Mouse (Mus musculus) kidney, embryonic 15.5 days (tissue): ENCODE measurements around the gene Togaram2. TPM values are rescaled to one million over a fixed set of nuclear protein-coding genes. Genes with fewer than 3 reads are reported as not detected.

Source experiments
- ATAC-seq: fragments of 200-750 bp; cut with Nextera tagmentation; replicated peaks from 2 replicates; pipeline ENCODE4 v1.8.0; 2017; ENCODE audit warnings: moderate TSS enrichment; ENCODE audit not compliant: low FRiP score
- H3K27ac ChIP-seq: fragments of 300-500 bp; sonication (generic); 2 replicates; pipeline ENCODE4 v1.5.1; 2015; ENCODE audit warnings: mild to moderate bottlenecking, inconsistent platforms
- H3K27me3 ChIP-seq: fragments of 300-500 bp; sonication (generic); 2 replicates; pipeline ENCODE4 v1.6.1; 2015; ENCODE audit warnings: inconsistent platforms
- H3K36me3 ChIP-seq: fragments of 300-500 bp; sonication (generic); 2 replicates; pipeline ENCODE4 v1.6.1; 2015; ENCODE audit warnings: inconsistent platforms
- H3K4me1 ChIP-seq: fragments of 300-500 bp; sonication (generic); 2 replicates; pipeline ENCODE4 v1.6.1; 2015; ENCODE audit warnings: inconsistent platforms
- H3K4me2 ChIP-seq: fragments of 300-500 bp; sonication (generic); 2 replicates; pipeline ENCODE4 v1.6.1; 2015; ENCODE audit warnings: moderate library complexity, mild to moderate bottlenecking, inconsistent platforms
- H3K4me3 ChIP-seq: fragments of 300-500 bp; sonication (generic); replicated peaks from 2 replicates; pipeline ENCODE4 v1.5.1; 2015; ENCODE audit warnings: mild to moderate bottlenecking, inconsistent platforms
- H3K9ac ChIP-seq: fragments of 300-500 bp; sonication (generic); 2 replicates; pipeline ENCODE4 v1.6.1; 2015; ENCODE audit warnings: mild to moderate bottlenecking, inconsistent platforms
- H3K9me3 ChIP-seq: fragments of 300-500 bp; sonication (generic); replicated peaks from 2 replicates; pipeline ENCODE4 v1.6.1; 2016; ENCODE audit warnings: inconsistent platforms
- WGBS: fragments of 180-500 bp; shearing (Covaris S2); methylation state at CpG from one replicate; pipeline ENCODE4 v1.1.7; 2015; ENCODE audit warnings: mixed read lengths; 5-methylcytosine and 5-hydroxymethylcytosine counted together
- polyA plus RNA-seq: library from polyadenylated mRNA; unstranded; fragments of >200 nt; fragmentation: Nextera tagmentation; extraction: Ambion mirVana; gene quantifications from 2 replicates; pipeline ENCODE4 v1.2.1, GENCODE M21; 2015

The Togaram2 gene
- polyA plus RNA-seq, 1 experiment from 2014 or later, result 0.18 TPM

DNA sequence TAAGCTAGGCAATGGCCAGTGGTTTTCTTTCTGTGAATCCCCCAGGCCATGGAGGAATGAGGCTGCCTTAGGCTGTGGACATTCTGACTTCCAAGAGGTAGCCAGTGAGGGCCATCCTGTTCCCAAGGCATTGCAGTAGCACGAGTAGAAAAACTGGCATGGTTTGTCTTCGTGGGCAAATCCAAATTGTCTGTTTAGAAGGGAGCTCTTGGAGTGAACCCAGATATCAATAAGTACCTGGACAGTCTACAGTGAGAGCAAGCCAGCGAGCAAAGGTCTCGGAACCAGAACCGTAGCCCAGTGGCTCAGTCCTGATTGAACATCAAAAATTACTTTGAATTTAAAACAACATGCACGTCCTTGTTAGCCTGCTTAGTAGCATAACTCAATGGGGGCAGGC lies 10.2 kb downstream of the Togaram2 start:
- Histone ChIP-seq H3K4me3 (no peak overlapping the region), H3K27me3 (no peaks in the 10 kb centered on the region), H3K27ac (no peak overlapping the region), H3K9ac (no peak overlapping the region), H3K36me3 (no peaks in the 10 kb centered on the region), H3K4me1 (peaks cover 4% of the 10 kb centered on the region; the same call in 1 of the 2 replicates), H3K4me2 (no peak overlapping the region), H3K9me3 (no peaks in the 10 kb centered on the region)
- ATAC-seq, result no peak
- 92% methylated on average over 6 of the region's 6 CpGs for WGBS

DNA sequence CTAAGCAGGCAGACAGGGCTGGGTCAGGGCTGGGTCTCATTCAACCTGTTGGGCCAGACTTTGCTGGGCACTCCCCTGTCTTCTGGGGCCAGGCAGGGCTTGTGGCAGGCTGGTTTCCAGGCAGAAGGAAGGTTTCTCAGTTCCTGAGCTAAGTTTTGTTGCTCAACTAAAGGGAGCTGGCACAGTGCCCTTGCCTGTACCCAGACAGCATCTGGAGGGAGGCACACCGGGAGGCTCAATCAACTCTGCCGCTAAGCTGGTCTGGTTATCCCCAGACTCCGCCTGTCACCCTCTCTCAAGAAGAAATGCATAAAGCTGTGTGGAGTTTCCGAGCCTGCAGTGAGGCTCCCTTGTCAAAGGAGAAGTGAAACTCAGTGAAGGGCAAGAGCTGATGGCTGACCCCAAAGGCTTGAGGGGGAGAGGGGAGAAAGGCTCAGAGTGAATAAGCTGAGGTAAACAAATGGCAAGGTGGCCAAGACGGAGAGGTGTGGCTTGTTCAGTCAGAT lies 11.1 kb downstream of the Togaram2 start:
- no peak for ATAC-seq
- no peaks in the 10 kb centered on the region for H3K27me3 ChIP-seq
- peaks cover 4% of the 10 kb centered on the region; the same call in 1 of the 2 replicates for H3K4me1 ChIP-seq
- H3K4me3 ChIP-seq, result no peak overlapping the region
- 59% methylated on average over 5 of the region's 5 CpGs for WGBS
- no peak overlapping the region for H3K4me2 ChIP-seq
- no peaks in the 10 kb centered on the region for H3K9me3 ChIP-seq
- H3K9ac ChIP-seq, result no peak overlapping the region
- no peaks in the 10 kb centered on the region for H3K36me3 ChIP-seq
- no peak overlapping the region for H3K27ac ChIP-seq

DNA sequence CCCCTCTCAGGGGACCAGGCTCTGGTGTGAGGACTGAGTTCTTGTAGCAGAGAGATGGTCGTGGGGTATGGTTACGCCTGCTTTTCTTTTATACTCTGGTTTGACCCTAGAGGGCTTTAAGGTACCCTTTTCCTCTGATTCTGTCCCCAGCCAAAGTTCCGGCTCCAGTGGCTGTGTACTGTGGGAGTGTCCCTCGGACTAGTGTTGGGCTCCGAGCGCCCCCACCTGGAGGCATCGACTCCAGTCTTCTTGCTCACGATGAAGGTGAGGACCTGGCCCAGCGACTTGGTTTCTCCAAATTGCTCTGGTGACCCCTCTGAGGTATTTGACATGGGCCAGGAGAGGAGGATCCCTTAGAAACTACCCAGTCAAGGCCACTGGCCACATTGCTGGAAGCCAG lies 14.4 kb downstream of the Togaram2 start:
- no peaks in the 10 kb centered on the region for H3K9me3 ChIP-seq

DNA sequence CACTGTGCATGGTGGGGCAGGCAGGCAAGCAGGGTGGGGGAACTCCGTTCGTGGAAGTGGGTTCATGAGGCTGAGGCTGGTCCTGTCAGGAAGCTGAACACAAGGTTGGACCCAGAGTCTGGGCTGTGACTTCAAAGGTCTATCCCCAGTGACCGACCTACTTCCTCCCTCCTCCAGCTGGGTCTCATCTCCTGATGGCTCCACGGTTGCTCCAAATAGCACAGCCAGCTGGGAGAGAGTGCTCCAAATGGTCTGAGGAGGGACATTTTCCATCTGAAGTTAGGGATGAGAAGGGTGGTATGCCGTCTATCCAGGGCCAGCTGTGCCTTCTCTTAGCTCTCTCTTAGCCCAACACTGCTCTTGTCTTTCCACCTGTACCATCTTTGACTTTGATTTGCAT lies 16.8 kb downstream of the Togaram2 start:
- peak; percentile 76 for ATAC-seq
- no peak overlapping the region for H3K9ac ChIP-seq
- no peaks in the 10 kb centered on the region for H3K9me3 ChIP-seq
- H3K4me2 ChIP-seq, result no peak overlapping the region
- H3K4me1 ChIP-seq, result peaks cover 28% of the 10 kb centered on the region
- no peak overlapping the region for H3K4me3 ChIP-seq
- no peaks in the 10 kb centered on the region for H3K36me3 ChIP-seq
- no peak overlapping the region for H3K27ac ChIP-seq
- WGBS, result 34% methylated on average over 5 of the region's 5 CpGs
- H3K27me3 ChIP-seq, result no peaks in the 10 kb centered on the region

More for the DNA sequence above, 14.4 kb downstream of the Togaram2 start:
- no peak overlapping the region for H3K4me3 ChIP-seq
- no peak overlapping the region for H3K27ac ChIP-seq
- peaks cover 20% of the 10 kb centered on the region for H3K4me1 ChIP-seq
- 64% methylated on average over 9 of the region's 9 CpGs for WGBS
- ATAC-seq, result no peak
- H3K4me2 ChIP-seq, result no peak overlapping the region
- no peaks in the 10 kb centered on the region for H3K27me3 ChIP-seq
- H3K36me3 ChIP-seq, result no peaks in the 10 kb centered on the region
- no peak overlapping the region for H3K9ac ChIP-seq

DNA sequence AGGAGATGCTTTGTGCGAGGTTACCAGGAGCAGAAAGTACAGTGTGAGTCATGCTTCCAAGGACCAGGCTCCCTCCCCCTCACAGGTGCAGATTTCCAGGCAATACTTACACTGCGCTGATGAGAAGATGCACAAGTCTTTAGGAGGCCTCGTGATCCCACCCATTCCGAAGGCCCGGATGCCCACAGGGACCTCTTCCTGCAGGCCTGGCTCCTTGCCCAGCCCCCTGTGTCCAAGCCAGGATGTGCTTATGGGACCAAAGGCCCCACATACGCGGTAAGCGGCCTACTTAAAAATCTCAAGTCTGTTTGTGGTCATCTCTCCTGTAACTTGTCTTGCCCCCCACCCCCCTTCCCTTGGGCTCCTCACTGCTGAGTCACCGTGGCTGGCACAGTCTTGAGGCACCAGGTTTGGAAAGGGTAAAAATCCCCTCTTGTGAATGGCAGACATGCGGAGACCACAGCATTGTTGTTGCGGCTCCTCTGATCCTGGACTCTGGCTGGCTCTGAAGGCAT lies 18.4 kb downstream of the Togaram2 start:
- Histone ChIP-seq H3K27me3 (no peaks in the 10 kb centered on the region), H3K9ac (no peak overlapping the region), H3K4me1 (peaks cover 38% of the 10 kb centered on the region), H3K27ac (no peak overlapping the region), H3K4me2 (no peak overlapping the region), H3K4me3 (no peak overlapping the region), H3K9me3 (no peaks in the 10 kb centered on the region), H3K36me3 (no peaks in the 10 kb centered on the region)
- WGBS, result 70% methylated on average over 11 of the region's 11 CpGs
- ATAC-seq, result no peak

DNA sequence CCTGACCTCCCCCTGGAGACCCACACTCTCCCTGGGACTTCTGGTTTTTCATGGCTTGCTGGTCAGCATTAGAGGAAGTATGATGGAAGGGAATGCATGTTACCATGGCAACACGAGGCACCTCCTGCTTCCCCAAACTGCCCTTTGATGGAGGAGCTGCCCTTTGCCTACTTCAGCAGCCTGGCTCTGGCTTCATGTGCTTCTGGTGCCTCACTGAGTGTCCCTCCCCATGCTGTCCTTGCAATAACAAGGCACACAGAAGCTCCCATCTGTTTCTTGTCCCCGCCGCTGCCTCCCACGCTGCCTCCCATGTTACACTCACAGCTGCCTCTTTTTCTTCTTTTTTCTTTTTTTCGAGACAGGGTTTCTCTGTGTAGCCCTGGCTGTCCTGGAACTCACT lies 20.3 kb downstream of the Togaram2 start:
- H3K36me3 ChIP-seq, result no peaks in the 10 kb centered on the region
- ATAC-seq, result peak; percentile 35; the same call in 1 of the 2 replicates
- no peak overlapping the region for H3K4me2 ChIP-seq
- H3K4me1 ChIP-seq, result peaks cover 42% of the 10 kb centered on the region
- H3K27me3 ChIP-seq, result no peaks in the 10 kb centered on the region
- no peak overlapping the region for H3K9ac ChIP-seq
- H3K9me3 ChIP-seq, result no peaks in the 10 kb centered on the region
- no peak overlapping the region for H3K4me3 ChIP-seq
- no peak overlapping the region; the same call in none of the 2 replicates for H3K27ac ChIP-seq
- 21% methylated on average over 5 of the region's 5 CpGs for WGBS

DNA sequence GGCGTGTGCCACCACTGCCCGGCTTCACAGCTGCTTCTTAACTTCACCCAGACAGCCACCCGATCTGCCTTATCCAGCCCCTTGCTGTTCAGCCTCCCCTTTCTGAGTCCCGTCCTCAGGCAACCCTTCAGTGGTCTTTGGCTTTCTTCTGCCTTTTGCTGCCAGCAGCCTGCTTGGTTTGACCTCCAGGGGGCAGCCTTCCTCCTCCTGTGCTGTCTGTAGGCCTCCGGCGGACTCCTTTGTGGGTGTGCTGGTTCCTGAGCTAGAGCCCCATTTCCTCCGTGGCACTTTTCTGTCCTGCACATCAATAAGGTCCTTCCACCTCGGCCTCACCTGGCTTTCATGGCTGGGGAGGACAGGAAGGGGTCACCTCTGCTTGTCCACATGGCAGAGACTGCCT lies 20.7 kb downstream of the Togaram2 start:
- Histone ChIP-seq H3K4me2 (no peak overlapping the region), H3K9ac (no peak overlapping the region), H3K36me3 (no peaks in the 10 kb centered on the region), H3K27me3 (no peaks in the 10 kb centered on the region), H3K4me3 (no peak overlapping the region), H3K27ac (peak overlapping the region; percentile 11; the same call in 1 of the 2 replicates), H3K9me3 (no peaks in the 10 kb centered on the region), H3K4me1 (peaks cover 42% of the 10 kb centered on the region)
- 47% methylated on average over 8 of the region's 8 CpGs for whole genome bisulfite sequencing
- no peak for ATAC-seq

DNA sequence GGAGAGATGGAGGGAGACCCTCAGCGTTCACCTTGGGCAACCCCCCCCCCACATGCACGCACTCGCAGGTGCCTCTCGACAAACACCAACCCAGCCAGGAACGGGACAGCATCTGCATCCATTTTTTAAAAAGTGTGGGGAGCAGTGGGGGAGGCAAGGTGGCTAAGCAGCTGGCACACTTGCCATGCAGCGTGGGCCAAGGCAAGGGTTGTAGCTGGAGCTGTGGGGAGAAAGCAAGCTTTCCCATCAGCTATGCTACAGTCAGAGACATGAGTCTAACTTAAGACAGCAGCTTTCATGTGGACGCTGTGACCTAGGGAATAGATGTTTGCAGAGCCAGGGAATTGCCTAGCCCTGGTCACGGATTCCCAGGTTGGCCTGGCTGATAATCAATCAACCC lies 22.1 kb downstream of the Togaram2 start:
- Histone ChIP-seq H3K9me3 (no peaks in the 10 kb centered on the region), H3K4me3 (no peak overlapping the region), H3K27ac (no peak overlapping the region), H3K9ac (no peak overlapping the region), H3K27me3 (no peaks in the 10 kb centered on the region), H3K4me2 (no peak overlapping the region), H3K4me1 (peaks cover 35% of the 10 kb centered on the region), H3K36me3 (no peaks in the 10 kb centered on the region)
- ATAC-seq, result no peak
- 85% methylated on average over 8 of the region's 8 CpGs for WGBS

DNA sequence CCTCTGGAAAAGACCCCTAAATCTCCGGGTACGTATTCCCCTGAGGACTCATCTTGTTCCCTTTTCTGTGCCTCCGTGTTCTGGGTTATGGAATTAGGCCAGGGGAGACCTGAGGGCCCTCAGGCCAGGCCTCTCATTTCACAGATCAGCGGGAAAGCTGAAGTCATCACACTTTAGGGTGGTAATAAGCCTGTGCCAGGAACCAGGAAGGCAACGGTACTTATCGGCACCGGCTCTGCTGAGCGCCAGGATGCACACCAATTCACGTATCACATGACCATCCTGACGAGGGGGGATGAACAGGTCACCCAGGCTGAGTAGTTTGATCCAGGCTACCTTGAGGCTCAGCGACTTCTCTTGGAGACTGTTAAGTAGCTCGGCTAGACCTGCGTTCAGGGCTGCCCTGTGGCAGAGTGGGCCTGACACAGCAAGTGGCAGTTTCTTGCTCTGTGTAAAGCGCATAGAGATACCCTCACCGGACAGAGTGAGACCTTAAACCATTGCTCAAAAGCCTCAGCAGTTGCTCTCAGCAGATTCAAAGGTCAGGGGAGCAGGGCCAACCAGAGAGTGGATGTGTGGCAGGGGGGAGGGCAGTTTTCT lies 22.8 kb downstream of the Togaram2 start:
- 49% methylated on average over 15 of the region's 15 CpGs for WGBS
- Histone ChIP-seq H3K4me3 (no peak overlapping the region), H3K4me1 (peaks cover 31% of the 10 kb centered on the region), H3K9me3 (no peaks in the 10 kb centered on the region), H3K9ac (no peak overlapping the region), H3K27me3 (no peaks in the 10 kb centered on the region), H3K4me2 (no peak overlapping the region), H3K27ac (no peak overlapping the region), H3K36me3 (no peaks in the 10 kb centered on the region)
- ATAC-seq, result no peak; the same call in 1 of the 2 replicates

DNA sequence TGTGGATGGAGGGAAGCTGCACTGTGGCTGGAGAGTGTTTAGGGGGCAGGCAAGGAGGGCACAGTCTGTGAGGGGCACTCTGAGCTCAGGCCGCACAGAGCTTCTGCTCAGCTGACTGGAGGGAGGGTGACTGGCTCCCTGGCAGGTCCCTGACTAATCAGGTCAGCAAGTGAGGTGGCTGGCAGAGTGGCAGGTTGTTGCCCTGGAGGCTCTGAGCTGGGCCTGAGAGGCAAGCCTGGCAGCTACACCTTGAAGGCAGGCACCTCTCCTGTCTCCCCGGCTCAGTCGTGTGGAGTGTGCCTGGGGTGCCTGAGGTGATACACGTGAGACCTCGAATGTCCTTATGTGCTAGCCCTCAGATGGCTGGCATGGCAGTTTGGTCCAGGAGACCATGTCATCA lies 23.3 kb downstream of the Togaram2 start:
- WGBS, result 79% methylated on average over 5 of the region's 5 CpGs
- no peak overlapping the region for H3K4me2 ChIP-seq
- no peaks in the 10 kb centered on the region for H3K27me3 ChIP-seq
- no peaks in the 10 kb centered on the region for H3K9me3 ChIP-seq
- ATAC-seq, result peak; percentile 47
- H3K4me1 ChIP-seq, result peaks cover 28% of the 10 kb centered on the region
- H3K27ac ChIP-seq, result no peak overlapping the region
- H3K36me3 ChIP-seq, result no peaks in the 10 kb centered on the region
- H3K9ac ChIP-seq, result no peak overlapping the region
- H3K4me3 ChIP-seq, result no peak overlapping the region

DNA sequence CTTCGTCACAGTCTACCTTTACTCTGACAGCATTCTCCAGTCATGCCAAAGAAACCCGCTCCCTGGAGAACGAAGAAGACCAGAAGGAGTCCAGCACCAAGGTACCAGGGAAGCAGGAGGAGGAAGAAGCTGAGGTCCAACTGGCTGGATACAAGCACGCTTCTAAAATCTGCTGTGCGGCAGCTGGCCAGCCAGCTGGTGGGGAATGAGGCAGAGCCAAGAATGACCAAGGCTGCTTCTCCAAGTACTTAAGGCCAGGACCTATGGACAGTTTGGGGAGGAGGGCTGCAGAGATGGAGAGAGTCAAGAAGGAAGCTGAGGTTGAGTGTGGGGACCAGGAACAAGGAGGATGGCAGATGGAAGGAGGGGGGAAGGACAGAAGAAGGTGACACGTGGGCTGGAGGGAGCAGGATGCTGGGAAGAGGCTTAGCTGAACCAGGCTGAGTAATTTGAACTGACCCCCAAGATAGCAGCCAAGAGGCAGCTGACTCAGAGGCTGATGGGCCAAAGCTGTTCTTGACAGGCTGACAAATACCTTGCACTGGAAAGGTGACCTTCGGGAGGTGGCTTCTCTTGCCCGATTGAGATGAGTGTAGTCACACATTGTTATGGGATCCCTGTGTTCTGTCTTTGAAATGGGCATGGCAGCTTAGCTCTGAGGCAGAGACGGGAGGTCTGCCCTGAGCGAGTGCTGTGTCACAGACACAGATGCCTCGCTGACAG lies 25.0 kb downstream of the Togaram2 start:
- peaks cover 22% of the 10 kb centered on the region for H3K4me1 ChIP-seq
- ATAC-seq, result no peak
- no peak overlapping the region for H3K4me3 ChIP-seq
- no peak overlapping the region for H3K9ac ChIP-seq
- no peaks in the 10 kb centered on the region for H3K9me3 ChIP-seq
- no peak overlapping the region for H3K4me2 ChIP-seq
- no peaks in the 10 kb centered on the region for H3K27me3 ChIP-seq
- H3K36me3 ChIP-seq, result no peaks in the 10 kb centered on the region
- 64% methylated on average over 11 of the region's 11 CpGs for WGBS
- no peak overlapping the region for H3K27ac ChIP-seq

DNA sequence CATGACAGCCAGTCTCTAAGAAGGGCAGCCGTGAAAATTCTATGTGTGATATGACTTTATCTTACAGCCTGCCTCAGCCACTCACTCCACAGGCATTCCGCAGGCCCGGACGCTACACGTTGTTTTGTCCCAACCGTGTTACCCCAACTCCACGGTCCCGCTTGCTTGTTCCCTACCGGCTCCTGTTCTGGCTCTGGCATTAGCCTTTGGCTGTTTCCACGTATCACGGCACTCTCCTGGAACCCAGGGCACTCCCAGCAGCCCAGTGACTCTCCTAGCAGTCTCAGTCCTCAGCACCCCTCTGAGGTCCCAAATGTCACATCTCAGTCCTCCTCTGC lies 25.5 kb downstream of the Togaram2 start:
- no peaks in the 10 kb centered on the region for H3K9me3 ChIP-seq
- H3K4me3 ChIP-seq, result no peak overlapping the region
- no peaks in the 10 kb centered on the region for H3K27me3 ChIP-seq
- H3K27ac ChIP-seq, result no peak overlapping the region
- H3K36me3 ChIP-seq, result no peaks in the 10 kb centered on the region
- no peak overlapping the region for H3K4me2 ChIP-seq
- H3K9ac ChIP-seq, result no peak overlapping the region
- peaks cover 16% of the 10 kb centered on the region for H3K4me1 ChIP-seq
- WGBS, result 82% methylated on average over 11 of the region's 11 CpGs
- no peak for ATAC-seq
